Mouse (Mus musculus): ENCODE measurements around the gene Plcb3.

DNA sequence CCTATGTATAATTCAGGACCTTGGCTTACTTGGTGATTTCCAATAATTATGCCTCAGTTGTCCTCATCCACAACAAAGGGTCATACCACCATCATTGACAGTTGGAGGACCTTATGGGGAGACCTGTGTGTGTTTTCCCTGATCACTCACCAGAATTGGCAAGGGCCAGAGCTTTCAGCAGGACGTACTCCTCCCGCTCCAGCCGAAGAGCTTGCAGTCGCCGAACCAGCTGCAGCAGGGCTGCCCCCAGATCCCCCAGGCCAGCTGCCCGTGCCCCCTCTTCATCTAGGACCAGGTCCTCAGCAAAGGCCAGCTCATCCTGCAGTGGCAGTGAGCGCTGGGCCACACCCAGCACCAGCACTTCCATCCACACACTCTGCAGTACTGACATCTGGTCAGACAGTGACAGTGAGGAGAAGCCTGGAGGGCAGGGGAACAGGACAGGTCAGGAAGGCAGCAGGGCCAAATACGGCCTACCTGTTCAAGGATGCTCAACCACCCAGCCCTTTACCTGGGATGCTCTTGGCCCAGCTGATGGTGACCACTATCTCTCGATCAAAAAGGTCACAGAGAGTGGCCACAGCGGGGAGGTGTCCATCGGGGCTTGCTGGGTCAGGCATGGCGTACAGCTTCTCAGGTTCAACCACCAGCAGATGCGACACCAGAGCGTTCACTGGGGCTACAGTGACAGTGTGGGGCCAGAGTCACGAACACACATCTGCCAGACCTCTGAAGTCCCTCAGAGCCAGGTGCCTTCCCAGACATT lies 63.9 kb downstream of the Plcb3 start:
- TF ChIP-seq CTCF (IDR thresholded peaks at IDR 0.05; ENCODE audit: control insufficient read depth, insufficient read depth, insufficient read length) (no peak), USF1 (IDR thresholded peaks at IDR 0.05; ENCODE audit: low read depth) (no peak), MAX (IDR thresholded peaks at IDR 0.05) (no peak), CEBPB (IDR thresholded peaks at IDR 0.05; ENCODE audit: low read depth) (no peak), MYOG (IDR thresholded peaks at IDR 0.05; ENCODE audit: control insufficient read depth, extremely low read depth, insufficient read length) (no peak), MYOD1 (IDR thresholded peaks at IDR 0.05; ENCODE audit: control insufficient read depth, insufficient read length, low read depth) (no peak)
